Mouse (Mus musculus) lung, postnatal 0 days (tissue): ENCODE data around the gene Rilp.

Experiments used
- CTCF ChIP-seq: IDR thresholded peaks from 2 replicates; pipeline ENCODE4 v1.5.1; 2016; ENCODE audit warnings: antibody characterized with exemption, mild to moderate bottlenecking
- EP300 ChIP-seq: IDR thresholded peaks from 2 replicates; pipeline ENCODE4 v1.6.1; 2016; ENCODE audit warnings: antibody characterized with exemption, mild to moderate bottlenecking, control low read depth

DNA sequence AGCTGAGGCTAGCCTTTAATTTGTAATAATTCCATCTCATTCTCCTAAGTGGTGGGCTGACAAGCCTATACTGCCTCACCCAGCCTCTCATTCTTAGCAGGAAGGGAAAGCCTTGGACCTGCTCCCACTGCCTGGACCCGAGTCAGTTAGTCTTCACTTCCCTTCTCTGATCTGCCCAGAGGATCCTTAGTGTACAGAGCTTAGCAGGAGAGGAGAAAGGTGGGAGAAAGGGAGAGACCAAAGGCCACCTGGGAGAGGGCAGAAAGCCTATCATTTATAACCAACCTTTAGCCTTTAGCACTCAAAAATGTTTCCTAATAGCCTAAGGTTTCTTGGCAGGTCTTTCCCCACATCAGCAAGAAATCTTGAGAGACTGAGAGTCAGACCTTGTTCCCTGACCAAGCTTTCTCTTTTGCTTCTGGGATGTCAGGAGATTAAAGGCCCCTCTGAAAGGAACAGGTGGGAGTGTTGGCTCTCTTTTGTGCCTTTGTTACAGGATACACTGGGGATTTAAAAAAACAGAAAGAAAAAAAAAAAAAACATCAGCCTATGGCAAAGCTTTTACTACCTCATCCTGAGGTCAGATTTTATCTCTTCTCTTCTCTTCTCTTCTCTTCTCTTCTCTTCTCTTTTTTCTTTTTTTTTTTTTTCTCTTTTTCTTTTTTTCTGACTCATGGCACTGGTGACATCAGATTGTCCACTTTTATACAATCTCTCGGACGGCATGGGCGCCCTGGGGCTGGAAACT, 24.6 kb downstream of the Rilp start:
- no peak for TF ChIP-seq CTCF
- no peak for TF ChIP-seq EP300
